Mouse (Mus musculus) effector memory CD4-positive, alpha-beta T cell, adult 7 months (primary cell): ENCODE data around the gene Shisal2b. TPM values are rescaled to one million over a fixed set of nuclear protein-coding genes. Genes with fewer than 3 reads are reported as not detected.

Experiments used
- polyA plus RNA-seq: library from polyadenylated mRNA; unstranded; fragments of 100-300 nt; shearing (Covaris generic); gene quantifications from one replicate; pipeline ENCODE4 v1.2.1, GENCODE M21; 2017

Gene Shisal2b
- polyA plus RNA-seq, result not detected

GRCm38 (mm10) chr13:104863127-104863979, at the start of gene Shisal2b:
TSS of gene Shisal2b (minus strand) at chr13:104863893.

GRCm38 (mm10) chr13:104816635-104817571, 46.8 kb downstream of the Shisal2b start, which contains the start of gene Cwc27:
TSS of gene Cwc27 (minus strand) at chr13:104817142.

Other genes starting within 250 kb of the Shisal2b start
- gene Srek1ip1, start 71.4 kb downstream of the Shisal2b start, polyA plus RNA-seq, result 4.0 TPM
- 16.4 TPM for gene Cwc27, start 46.8 kb downstream of the Shisal2b start, polyA plus RNA-seq
- gene Rgs7bp, start 191.0 kb upstream of the Shisal2b start, polyA plus RNA-seq, result not detected
- not detected for gene 4933425L06Rik, start 218.2 kb upstream of the Shisal2b start, polyA plus RNA-seq